Mouse (Mus musculus) layer of hippocampus, adult 8-10 months (tissue): ENCODE data around the gene Nat9. TPM values are rescaled to one million over a fixed set of nuclear protein-coding genes. Genes with fewer than 3 reads are reported as not detected.

Source experiments
- DNase-seq, 2 experiments: peaks; one replicate each; pipeline ENCODE4 v3.0.0; 2022; ENCODE audit warnings: low spot score in 2 of 2
- total RNA-seq, 4 experiments: library from RNA; stranded (reverse); gene quantifications; 2 replicates each; pipeline ENCODE4 v1.2.4; 2022

Nat9 gene
- total RNA-seq, 4 experiments from 2014 or later, result 20.4 to 25.2 (median 22.5) TPM

DNA sequence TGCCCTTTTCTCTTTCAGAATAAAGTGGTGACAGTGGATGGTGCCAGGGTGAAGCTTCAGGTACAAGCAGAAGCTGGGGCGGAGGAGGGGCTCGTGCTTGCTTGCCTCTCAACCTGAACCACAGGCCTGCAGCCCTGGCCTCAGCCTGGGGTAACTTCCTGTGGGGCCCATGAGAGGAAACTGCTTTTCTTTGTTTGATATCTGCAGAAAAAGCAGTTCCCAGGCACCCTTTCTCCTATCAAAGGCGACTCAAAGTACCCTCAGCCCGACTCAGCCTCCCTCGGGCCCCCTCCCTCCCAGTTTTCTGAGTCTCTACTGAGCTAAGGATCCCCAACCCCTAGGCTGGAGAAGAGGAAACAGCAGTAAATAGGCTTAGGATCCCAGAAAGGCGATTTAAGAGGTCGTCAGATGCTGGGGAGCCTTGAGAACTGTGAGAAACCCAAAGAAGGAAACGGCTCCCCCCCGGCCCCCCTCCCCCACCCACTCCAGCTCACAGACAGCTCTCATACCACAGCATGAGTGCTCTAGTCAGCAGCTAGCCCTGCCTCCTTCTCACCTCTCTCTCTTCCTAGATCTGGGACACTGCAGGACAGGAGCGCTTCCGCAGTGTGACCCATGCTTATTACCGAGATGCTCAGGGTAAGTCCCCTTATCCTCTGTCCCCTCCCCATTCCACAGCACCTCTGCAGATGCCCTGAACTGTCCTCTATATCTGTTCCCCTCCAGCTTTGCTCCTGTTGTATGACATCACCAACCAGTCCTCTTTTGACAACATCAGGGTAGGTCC, 29.5 kb downstream of the Nat9 start:
- DNase-seq, result no peak

DNA sequence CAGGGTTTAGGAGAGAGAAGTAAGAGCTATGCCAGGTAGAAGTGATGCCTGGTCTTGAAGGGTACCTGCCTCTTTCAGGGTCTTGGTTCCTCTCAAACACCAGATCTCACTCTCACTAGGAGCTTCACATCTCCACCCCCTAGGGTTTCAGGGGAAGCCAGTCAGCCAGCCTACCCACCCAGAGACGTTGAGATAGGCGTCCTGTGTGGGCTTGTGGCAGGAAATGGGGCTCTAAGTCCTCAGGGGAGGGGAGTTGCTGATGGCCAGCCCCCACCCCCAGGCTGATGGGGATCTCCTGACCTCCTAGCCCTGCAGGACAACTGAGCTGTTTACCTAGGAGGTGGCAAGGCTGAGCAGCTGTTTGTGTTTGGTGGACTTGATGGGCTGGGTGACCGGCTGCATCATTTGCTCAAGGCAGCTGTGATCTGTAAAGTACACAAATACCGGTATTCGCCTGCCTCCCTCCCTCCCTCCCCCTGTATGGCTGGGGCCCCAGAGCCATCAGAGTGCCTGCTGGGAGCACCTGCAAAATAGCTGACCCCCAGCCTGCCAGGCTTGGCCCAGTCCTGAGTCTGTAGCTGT, 32.5 kb downstream of the Nat9 start:
- DNase-seq, result no peak

DNA sequence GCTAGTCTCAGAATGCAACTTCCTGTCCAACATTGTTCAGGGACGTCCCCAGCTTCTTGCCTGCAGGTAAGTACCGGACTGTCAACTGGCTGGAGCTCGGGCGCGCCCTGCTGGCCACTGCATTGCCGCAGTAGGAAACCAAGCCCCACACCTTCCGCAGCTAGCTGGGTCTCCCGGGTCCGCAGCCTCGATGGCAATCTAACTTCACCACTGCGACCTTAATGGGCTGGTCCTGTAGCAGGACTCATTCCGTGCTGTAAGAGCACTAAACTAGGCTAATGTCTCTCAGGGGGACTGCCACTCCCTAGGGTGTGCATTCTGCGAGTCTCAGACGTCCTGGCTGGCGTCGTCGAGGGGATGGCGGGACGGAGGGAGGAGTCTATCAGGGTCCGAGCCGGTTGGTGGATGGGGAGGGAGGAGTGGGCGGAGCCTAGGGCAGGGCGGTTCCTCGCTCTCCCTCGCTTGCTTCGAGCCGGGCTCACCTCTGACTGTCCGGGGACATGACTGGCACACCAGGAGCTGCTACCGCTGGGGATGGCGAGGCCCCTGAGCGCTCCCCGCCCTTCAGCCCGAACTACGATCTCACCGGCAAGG, 33.9 kb downstream of the Nat9 start:
- DNase-seq, result peak in 1 of 2 experiments; percentile 57

DNA sequence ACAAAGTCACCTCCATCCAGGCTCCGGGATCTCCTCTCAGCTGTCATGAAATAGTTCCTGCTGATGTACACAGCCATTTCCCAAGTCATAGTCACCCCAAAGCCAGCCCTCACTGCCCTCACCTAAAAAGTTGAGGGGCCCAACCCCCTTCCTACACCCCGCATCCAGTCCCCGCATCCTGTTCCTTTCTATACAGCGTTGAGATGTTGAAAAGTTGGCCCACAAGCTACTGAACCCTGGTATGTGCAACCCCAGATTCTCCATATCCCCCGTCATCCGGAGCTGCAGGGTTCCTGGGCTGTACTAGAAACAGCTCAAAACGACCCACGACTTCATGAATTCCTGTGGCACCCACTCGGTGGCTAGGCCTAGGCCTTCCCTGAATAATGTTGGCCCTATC, 34.6 kb downstream of the Nat9 start:
- DNase-seq, result no peak

DNA sequence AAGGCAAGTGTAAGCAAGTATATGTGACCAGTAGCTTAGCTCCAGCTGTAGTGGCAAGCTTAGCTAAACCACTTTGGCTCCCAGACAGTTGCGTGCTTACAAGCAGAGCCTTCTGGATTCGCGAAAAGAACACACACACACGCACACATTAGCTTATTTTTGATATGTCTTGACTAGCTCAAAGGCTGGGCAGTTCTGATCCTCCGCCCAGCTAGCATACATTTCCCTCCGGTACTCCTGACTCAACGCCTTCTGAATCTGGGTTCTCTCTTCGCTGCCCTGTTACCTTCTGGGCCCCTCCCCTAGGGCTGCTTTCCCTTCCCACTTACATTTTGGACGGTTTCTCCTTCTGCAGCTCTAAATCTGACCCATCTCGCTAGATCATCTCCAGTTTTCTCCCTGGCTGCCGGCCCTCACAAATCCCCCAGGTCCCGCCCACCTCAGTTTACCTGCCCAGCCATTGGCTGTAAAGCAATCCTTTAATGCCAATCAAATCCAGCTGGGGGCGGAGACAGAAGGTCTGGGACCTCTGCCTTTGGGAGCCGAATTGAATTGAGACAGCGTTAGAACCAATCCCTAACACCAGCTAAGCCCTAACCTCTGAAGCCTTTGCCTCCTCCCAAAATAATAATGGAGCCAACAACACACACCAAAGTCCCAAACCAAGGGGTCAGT, 35.8 kb downstream of the Nat9 start:
- DNase-seq, result no peak

DNA sequence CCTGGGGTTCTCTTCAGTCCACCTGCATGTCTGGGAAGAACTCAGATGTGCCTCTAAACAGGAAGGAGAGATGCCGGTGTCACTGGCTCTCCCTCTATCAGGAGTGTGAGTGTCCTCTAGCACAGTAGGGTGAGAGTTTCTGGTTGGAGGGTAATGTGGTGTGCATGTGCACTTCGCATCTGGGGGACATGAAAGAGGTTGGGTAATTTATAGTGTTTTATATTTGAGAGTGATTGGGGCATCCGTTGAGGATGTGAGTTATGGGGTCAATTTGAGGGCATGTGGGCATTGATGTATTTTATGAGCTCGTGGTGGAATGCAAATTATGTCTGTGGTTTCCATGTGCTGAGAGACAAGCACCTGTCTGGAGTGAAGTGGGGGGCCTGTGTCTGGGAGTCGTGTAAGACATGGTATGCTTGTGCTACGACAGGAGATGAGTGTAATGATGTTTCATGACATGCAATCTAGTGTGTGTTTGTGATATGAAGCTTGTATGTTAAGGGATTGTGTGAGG, 36.9 kb downstream of the Nat9 start:
- DNase-seq, result no peak

DNA sequence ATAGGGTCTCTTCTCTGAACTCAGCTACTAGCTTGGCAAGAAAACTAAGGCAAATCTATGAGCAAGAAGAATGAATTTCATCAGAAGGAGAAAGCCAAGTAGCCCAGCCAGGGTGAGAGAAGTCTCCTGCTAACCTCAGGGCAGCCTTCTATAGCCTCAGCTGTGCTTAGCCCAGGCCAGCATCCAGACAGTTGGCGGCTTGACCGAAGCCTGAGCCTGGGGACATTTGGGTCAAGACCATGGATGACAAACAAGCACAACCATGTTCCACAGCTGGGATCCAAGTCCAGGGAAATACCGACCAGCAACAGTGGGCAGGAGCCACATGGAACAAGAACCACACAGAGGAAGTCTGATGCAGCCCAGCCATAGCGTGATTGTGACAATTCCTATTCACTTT, 39.8 kb downstream of the Nat9 start:
- no peak for DNase-seq

DNA sequence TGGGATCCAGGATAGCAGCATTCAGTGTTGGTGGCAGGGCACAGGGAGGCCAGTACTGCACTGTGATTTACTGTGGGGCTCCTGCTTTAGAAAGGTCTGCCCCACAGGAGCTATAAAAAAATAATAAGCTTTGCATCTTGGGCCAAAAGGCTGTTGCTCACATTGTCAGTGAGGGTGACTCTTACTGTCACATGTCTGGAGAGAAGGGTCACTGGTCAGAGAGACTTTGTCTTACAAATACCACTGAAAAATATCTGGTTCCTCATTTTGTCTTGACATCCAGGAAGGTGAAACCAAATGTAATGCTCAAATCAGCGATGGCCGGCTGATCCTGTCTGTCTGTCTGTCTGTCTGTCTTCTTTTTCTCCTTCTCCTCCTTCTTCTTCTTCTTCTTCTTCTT, 45.7 kb downstream of the Nat9 start:
- DNase-seq, result no peak

DNA sequence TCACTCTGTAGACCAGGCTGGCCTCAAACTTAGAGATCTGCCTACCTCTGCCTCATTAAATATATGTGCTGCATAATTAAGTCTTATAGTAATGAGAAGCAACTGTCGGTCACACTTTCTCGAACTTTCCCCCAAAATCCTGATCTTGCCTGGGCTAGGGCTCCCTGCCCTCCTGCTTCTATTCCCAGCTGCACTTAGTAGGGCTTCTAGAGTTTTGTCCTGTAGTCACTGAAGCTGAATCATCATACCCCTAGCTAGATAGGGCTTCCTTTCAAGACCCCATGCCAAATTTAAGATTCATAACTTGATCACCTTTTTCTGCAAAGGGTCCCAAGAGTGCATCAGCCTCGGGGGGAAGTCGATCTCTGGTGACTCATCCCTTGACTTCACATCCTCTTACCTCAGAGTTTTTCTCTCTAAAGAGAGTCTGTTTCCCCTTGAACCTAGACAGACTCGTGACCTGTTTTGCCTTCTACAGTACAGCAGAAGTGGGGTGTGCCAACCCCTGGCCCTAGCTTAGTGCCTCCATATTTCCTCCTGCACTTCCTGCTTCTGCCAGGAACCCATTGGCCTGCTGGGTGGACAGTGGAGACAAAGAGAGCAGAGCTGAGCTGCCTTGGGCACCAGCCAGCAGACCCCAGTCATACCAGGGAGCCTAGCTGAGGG, 48.9 kb downstream of the Nat9 start:
- no peak for DNase-seq

DNA sequence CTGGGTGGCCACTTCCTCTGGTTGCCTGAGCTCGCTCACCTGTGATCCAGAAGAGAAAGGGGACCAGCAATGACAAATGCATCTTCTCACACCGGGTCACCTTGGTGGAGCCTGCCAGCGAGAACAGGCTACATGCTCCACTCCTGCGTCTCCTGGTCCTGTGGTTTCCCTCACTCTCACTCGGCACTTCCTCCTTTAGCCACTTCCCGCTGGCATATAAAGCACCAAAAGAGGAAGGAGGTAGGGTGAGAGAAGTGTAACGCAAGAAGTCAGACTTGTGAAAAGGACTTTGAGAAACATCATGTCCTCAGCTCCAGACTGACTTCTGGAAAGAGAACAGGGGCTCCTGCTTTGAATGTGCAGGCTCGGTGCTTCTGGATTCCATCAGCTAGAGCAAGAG, 53.9 kb downstream of the Nat9 start, which contains the start of gene Cd300lf:
Gene Cd300lf, minus strand, starts transcription at position 193 of the 400 bp plus-strand sequence.
- DNase-seq, result no peak

Other genes with a start within 250 kb of the Nat9 start
- gene Cd300c, start 218.7 kb downstream of the Nat9 start, total RNA-seq, result not detected
- gene Cd300ld, start 197.9 kb downstream of the Nat9 start, total RNA-seq, result under 1 TPM in 2 of 4 experiments, not detected in 2; 0.20 to 0.45 TPM
- gene Cd300c2, start 186.0 kb downstream of the Nat9 start, total RNA-seq, result 10 to 100 TPM in 2 of 4 experiments, 1 to 10 TPM in 2; 3.8 to 26.2 (median 12.4) TPM
- gene Cd300ld2, start 171.7 kb downstream of the Nat9 start, total RNA-seq, result not detected
- 1 to 10 TPM in 3 of 4 experiments, under 1 TPM in 1; 0.69 to 3.5 (median 1.8) TPM for gene Cd300ld4, start 160.8 kb downstream of the Nat9 start, total RNA-seq
- gene Cd300ld5, start 150.1 kb downstream of the Nat9 start, total RNA-seq, result 1 to 10 TPM in 1 of 4 experiments, under 1 TPM in 1, not detected in 2; 0.45 to 4.0 TPM
- 1 to 10 TPM in 2 of 4 experiments, under 1 TPM in 1, not detected in 1; 0.45 to 3.7 (median 3.6) TPM for gene Cd300ld3, start 139.4 kb downstream of the Nat9 start, total RNA-seq
- under 1 TPM in 3 of 4 experiments, not detected in 1; 0.14 to 0.20 (median 0.18) TPM for gene Cd300e, start 125.7 kb downstream of the Nat9 start, total RNA-seq
- 1 to 10 TPM; 2.8 to 4.0 (median 3.9) TPM for gene Rab37, start 96.4 kb downstream of the Nat9 start, total RNA-seq
- gene Cd300lf, start 53.9 kb downstream of the Nat9 start, total RNA-seq, result 1 to 10 TPM in 3 of 4 experiments, under 1 TPM in 1; 0.62 to 4.3 (median 1.7) TPM
- 10 to 100 TPM; 68.3 to 84.2 (median 77.1) TPM for gene Slc9a3r1, start 24.5 kb downstream of the Nat9 start, total RNA-seq
- 10 to 100 TPM; 12.5 to 19.8 (median 16.1) TPM for gene Tmem104, start 372 bp downstream of the Nat9 start, total RNA-seq
- 10 to 100 TPM; 42.3 to 48.8 (median 44.6) TPM for gene Grin2c, start 79.4 kb upstream of the Nat9 start, total RNA-seq
- gene Fdxr, start 89.2 kb upstream of the Nat9 start, total RNA-seq, result 10 to 100 TPM; 22.8 to 25.5 (median 24.6) TPM
- gene Fads6, start 109.8 kb upstream of the Nat9 start, total RNA-seq, result 10 to 100 TPM; 16.7 to 18.5 (median 17.1) TPM
- under 1 TPM; 0.30 to 0.55 (median 0.40) TPM for gene Otop2, start 119.3 kb upstream of the Nat9 start, total RNA-seq
- gene Ush1g, start 134.2 kb upstream of the Nat9 start, total RNA-seq, result under 1 TPM; 0.36 to 0.95 (median 0.59) TPM
- gene Otop3, start 146.9 kb upstream of the Nat9 start, total RNA-seq, result under 1 TPM in 2 of 4 experiments, not detected in 2; 0.14 to 0.27 TPM
- gene Hid1, start 179.9 kb upstream of the Nat9 start, total RNA-seq, result 100 to 1,000 TPM; 104 to 119 (median 117) TPM
- 10 to 100 TPM; 25.7 to 29.6 (median 25.9) TPM for gene Cdr2l, start 194.1 kb upstream of the Nat9 start, total RNA-seq
- 100 to 1,000 TPM; 100 to 115 (median 105) TPM for gene Mrpl58, start 215.9 kb upstream of the Nat9 start, total RNA-seq
- 100 to 1,000 TPM; 450 to 501 (median 483) TPM for gene Atp5h, start 232.1 kb upstream of the Nat9 start, total RNA-seq
- gene Kctd2, start 232.3 kb upstream of the Nat9 start, total RNA-seq, result 10 to 100 TPM; 67.4 to 74.9 (median 71.2) TPM